Mouse (Mus musculus): ENCODE data around the gene Itgb3. TPM values are rescaled to one million over a fixed set of nuclear protein-coding genes. Genes with fewer than 3 reads are reported as not detected.
A peak's percentile ranks its signal among the peaks of the same experiment; 100 is the strongest.

Gene Itgb3
- polyA plus RNA-seq, 1 experiment from 2014 or later = 0.60 TPM

- 96% methylated on average over 9 of the region's 9 CpGs for WGBS
- no peaks in the 10 kb centered on the region for H3K27me3 ChIP-seq
- no peaks in the 10 kb centered on the region for H3K4me1 ChIP-seq
- no peak overlapping the region for H3K4me3 ChIP-seq
- H3K9ac ChIP-seq (replicated peaks) = no peak overlapping the region
- ATAC-seq (replicated peaks) = no peak
- no peak overlapping the region for H3K27ac ChIP-seq (replicated peaks)
- H3K36me3 ChIP-seq = no peaks in the 10 kb centered on the region
- H3K9me3 ChIP-seq = peaks cover 4% of the 10 kb centered on the region; the same call in 1 of the 2 replicates
- no peak overlapping the region for H3K4me2 ChIP-seq (replicated peaks)
Measured at GRCm38 (mm10) chr11:104587904-104588303, 19.9 kb upstream of the Itgb3 start.

- ATAC-seq (replicated peaks) = no peak
- H3K27me3 ChIP-seq = no peaks in the 10 kb centered on the region
Measured at GRCm38 (mm10) chr11:104588513-104588912, 19.3 kb upstream of the Itgb3 start.

GRCm38 (mm10) chr11:104589570-104589969 lies 18.2 kb upstream of the Itgb3 start:
- H3K27me3 ChIP-seq = no peaks in the 10 kb centered on the region
- no peak overlapping the region for H3K9ac ChIP-seq (replicated peaks)
- H3K9me3 ChIP-seq = peaks cover 4% of the 10 kb centered on the region; the same call in 1 of the 2 replicates
- H3K4me2 ChIP-seq (replicated peaks) = no peak overlapping the region
- H3K4me1 ChIP-seq = no peaks in the 10 kb centered on the region
- no peak overlapping the region for H3K27ac ChIP-seq (replicated peaks)
- H3K4me3 ChIP-seq = no peak overlapping the region
- WGBS = 74% methylated on average over 1 of the region's 1 CpGs
- H3K36me3 ChIP-seq = no peaks in the 10 kb centered on the region
- no peak for ATAC-seq (replicated peaks)

More at GRCm38 (mm10) chr11:104588513-104588912, 19.3 kb upstream of the Itgb3 start:
- Histone ChIP-seq H3K9me3 (peaks cover 4% of the 10 kb centered on the region; the same call in 1 of the 2 replicates), H3K4me2 (replicated peaks) (no peak overlapping the region), H3K9ac (replicated peaks) (no peak overlapping the region), H3K36me3 (no peaks in the 10 kb centered on the region), H3K27ac (replicated peaks) (no peak overlapping the region), H3K4me1 (no peaks in the 10 kb centered on the region), H3K4me3 (no peak overlapping the region)
- 85% methylated on average over 2 of the region's 2 CpGs for WGBS

- Histone ChIP-seq H3K36me3 (no peaks in the 10 kb centered on the region), H3K4me1 (no peaks in the 10 kb centered on the region)
- WGBS = 4% methylated on average over 8 of the region's 8 CpGs
Measured at GRCm38 (mm10) chr11:104590148-104590547, 17.7 kb upstream of the Itgb3 start.

GRCm38 (mm10) chr11:104592066-104592835 lies 15.5 kb upstream of the Itgb3 start:
- ATAC-seq (replicated peaks) = no peak
- Histone ChIP-seq H3K9ac (replicated peaks) (no peak overlapping the region), H3K4me2 (replicated peaks) (no peak overlapping the region), H3K4me1 (no peaks in the 10 kb centered on the region), H3K9me3 (peaks cover 4% of the 10 kb centered on the region; the same call in 1 of the 2 replicates), H3K36me3 (no peaks in the 10 kb centered on the region), H3K27ac (replicated peaks) (no peak overlapping the region), H3K4me3 (no peak overlapping the region), H3K27me3 (no peaks in the 10 kb centered on the region)
- 77% methylated on average over 13 of the region's 13 CpGs for WGBS

More at GRCm38 (mm10) chr11:104590148-104590547, 17.7 kb upstream of the Itgb3 start:
- no peak overlapping the region for H3K4me3 ChIP-seq
- no peak overlapping the region for H3K27ac ChIP-seq (replicated peaks)
- ATAC-seq (replicated peaks) = peak; percentile 41; the same call in 1 of the 2 replicates
- H3K27me3 ChIP-seq = no peaks in the 10 kb centered on the region
- peaks cover 4% of the 10 kb centered on the region; the same call in 1 of the 2 replicates for H3K9me3 ChIP-seq
- no peak overlapping the region for H3K9ac ChIP-seq (replicated peaks)
- H3K4me2 ChIP-seq (replicated peaks) = no peak overlapping the region

- Histone ChIP-seq H3K4me1 (no peaks in the 10 kb centered on the region), H3K4me2 (replicated peaks) (no peak overlapping the region), H3K27ac (replicated peaks) (no peak overlapping the region), H3K36me3 (no peaks in the 10 kb centered on the region), H3K9ac (replicated peaks) (no peak overlapping the region), H3K4me3 (no peak overlapping the region), H3K9me3 (no peaks in the 10 kb centered on the region), H3K27me3 (no peaks in the 10 kb centered on the region)
- WGBS = 91% methylated on average over 10 of the region's 10 CpGs
- ATAC-seq (replicated peaks) = no peak
Measured at GRCm38 (mm10) chr11:104596365-104596764, 11.4 kb upstream of the Itgb3 start.

- H3K36me3 ChIP-seq = no peaks in the 10 kb centered on the region
- no peak overlapping the region for H3K4me2 ChIP-seq (replicated peaks)
- H3K4me1 ChIP-seq = no peaks in the 10 kb centered on the region
- no peak overlapping the region for H3K9ac ChIP-seq (replicated peaks)
- no peaks in the 10 kb centered on the region for H3K27me3 ChIP-seq
- WGBS = 86% methylated on average over 13 of the region's 13 CpGs
- no peak overlapping the region for H3K4me3 ChIP-seq
- no peak overlapping the region for H3K27ac ChIP-seq (replicated peaks)
- ATAC-seq (replicated peaks) = no peak
- H3K9me3 ChIP-seq = no peaks in the 10 kb centered on the region
Measured at GRCm38 (mm10) chr11:104599265-104599945, 8.4 kb upstream of the Itgb3 start.

- no peaks in the 10 kb centered on the region for H3K4me1 ChIP-seq
- H3K4me2 ChIP-seq (replicated peaks) = no peak overlapping the region
- no peak for ATAC-seq (replicated peaks)
- no peaks in the 10 kb centered on the region for H3K36me3 ChIP-seq
- no peaks in the 10 kb centered on the region for H3K27me3 ChIP-seq
- no peak overlapping the region for H3K4me3 ChIP-seq
- H3K9me3 ChIP-seq = no peaks in the 10 kb centered on the region
- 60% methylated on average over 4 of the region's 4 CpGs for WGBS
- no peak overlapping the region for H3K27ac ChIP-seq (replicated peaks)
- H3K9ac ChIP-seq (replicated peaks) = no peak overlapping the region
Measured at GRCm38 (mm10) chr11:104600675-104601074, 7.1 kb upstream of the Itgb3 start.

GRCm38 (mm10) chr11:104604192-104604591 lies 3.6 kb upstream of the Itgb3 start:
- Histone ChIP-seq H3K9me3 (no peaks in the 10 kb centered on the region), H3K9ac (replicated peaks) (no peak overlapping the region), H3K4me2 (replicated peaks) (no peak overlapping the region), H3K4me3 (no peak overlapping the region), H3K27ac (replicated peaks) (no peak overlapping the region), H3K36me3 (no peaks in the 10 kb centered on the region), H3K27me3 (peaks cover 16% of the 10 kb centered on the region), H3K4me1 (peaks cover 14% of the 10 kb centered on the region)
- WGBS = 49% methylated on average over 6 of the region's 6 CpGs
- no peak for ATAC-seq (replicated peaks)

- peaks cover 24% of the 10 kb centered on the region for H3K27me3 ChIP-seq
- no peak overlapping the region for H3K27ac ChIP-seq (replicated peaks)
- H3K4me1 ChIP-seq = peaks cover 14% of the 10 kb centered on the region
- peak; percentile 40; the same call in 1 of the 2 replicates for ATAC-seq (replicated peaks)
- H3K9ac ChIP-seq (replicated peaks) = peak overlapping the region; percentile 50
- H3K9me3 ChIP-seq = no peaks in the 10 kb centered on the region
- peak overlapping the region; percentile 94 for H3K4me2 ChIP-seq (replicated peaks)
- WGBS = 2% methylated on average over 21 of the region's 23 CpGs
- no peaks in the 10 kb centered on the region for H3K36me3 ChIP-seq
- peak overlapping the region; percentile 52 for H3K4me3 ChIP-seq
Measured at GRCm38 (mm10) chr11:104608249-104608920, 585 bp downstream of the Itgb3 start.

GRCm38 (mm10) chr11:104609033-104609684 lies 1.4 kb downstream of the Itgb3 start:
- Histone ChIP-seq H3K36me3 (no peaks in the 10 kb centered on the region), H3K4me2 (replicated peaks) (no peak overlapping the region), H3K4me1 (peaks cover 14% of the 10 kb centered on the region), H3K27ac (replicated peaks) (no peak overlapping the region), H3K9ac (replicated peaks) (no peak overlapping the region), H3K9me3 (no peaks in the 10 kb centered on the region), H3K27me3 (peaks cover 24% of the 10 kb centered on the region), H3K4me3 (no peak overlapping the region)
- 68% methylated on average over 6 of the region's 6 CpGs for WGBS
- ATAC-seq (replicated peaks) = no peak

Measured in forebrain, embryonic 15.5 days (tissue).